Mouse (Mus musculus) spleen, adult 2 months (tissue): ENCODE measurements at regions not wholly inside any gene's neighbourhood (a gene's known extent, or its start where the extent isn't known, plus 50 kb on each side); places are given as distances from the start of the nearest gene placed in this dataset.

Source experiments
- CTCF ChIP-seq: fragments of 200-500 bp; IDR thresholded peaks from 2 replicates; pipeline ENCODE4 v1.5.1; 2011; ENCODE audit warnings: mild to moderate bottlenecking, inconsistent platforms; ENCODE audit not compliant: insufficient read depth, insufficient read length, insufficient replicate concordance; ENCODE audit errors: extremely low read depth
- POLR2A ChIP-seq: fragments of 200-500 bp; IDR thresholded peaks from 2 replicates; pipeline ENCODE4 v1.6.1; 2011; ENCODE audit warnings: low read depth, low read length, inconsistent platforms

DNA sequence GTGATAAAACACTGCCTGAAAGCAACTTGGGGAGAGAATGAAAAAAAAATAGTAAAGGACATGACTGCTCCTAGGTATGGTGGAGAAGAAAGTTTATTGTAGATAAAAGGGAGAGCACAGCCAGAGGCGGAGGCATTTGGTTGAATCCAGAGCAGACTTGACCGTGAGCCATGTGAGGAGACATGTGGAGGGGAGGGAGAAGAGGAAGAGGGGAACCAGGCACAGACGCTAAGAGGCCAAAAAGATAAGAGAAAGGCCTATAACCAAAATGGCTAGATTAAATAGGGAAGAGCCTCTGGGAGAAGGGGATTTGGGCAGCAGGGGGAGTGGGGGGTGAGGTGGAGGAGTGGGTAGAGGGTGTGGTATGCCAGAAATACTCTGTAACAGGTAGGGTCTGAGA lies 78.9 kb upstream of the Diaph3 start:
- TF ChIP-seq CTCF: no peak
- no peak for TF ChIP-seq POLR2A
